Mouse (Mus musculus) erythroblast, embryonic 14.5 days (primary cell): ENCODE results near the gene Orm2.

Source experiments
- GATA1 ChIP-seq: IDR thresholded peaks from 2 replicates; pipeline ENCODE4 v1.6.1; 2012; ENCODE audit warnings: low read length, inconsistent platforms, mixed read lengths
- TAL1 ChIP-seq: IDR thresholded peaks from 3 replicates; pipeline ENCODE4 v1.6.1; 2012; ENCODE audit warnings: low read length, inconsistent platforms, mixed read lengths

DNA sequence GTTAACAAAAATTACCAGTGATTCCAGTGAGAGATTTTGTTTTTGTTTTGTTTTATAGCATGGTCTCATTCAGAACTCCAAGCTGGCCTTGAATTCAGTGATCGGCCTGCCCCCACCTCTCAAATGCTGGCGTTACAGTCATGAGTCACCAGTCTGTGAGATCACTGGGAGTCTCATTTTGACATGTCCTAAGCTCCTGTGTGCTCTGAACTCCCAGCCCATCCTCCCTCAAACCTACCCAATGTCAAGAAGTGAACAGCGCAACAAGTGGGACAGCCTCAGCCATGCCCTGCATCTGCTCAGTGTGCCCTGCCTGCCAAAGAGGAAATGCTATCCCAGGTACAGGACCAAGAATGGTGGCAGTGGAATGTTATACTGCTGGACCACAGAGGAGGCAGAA is 23.0 kb downstream of the Orm2 start:
- TF ChIP-seq GATA1 (no peak), TAL1 (no peak)
